Mouse (Mus musculus) lung, adult 2 months (tissue): ENCODE data around the gene Wfdc10.
"Not testable (repeated sequence)": the region's sequence is repeated elsewhere in the genome, so short reads cannot be mapped to it uniquely, and the experiment has no call there.

Source experiments
- CTCF ChIP-seq: fragments of 200-500 bp; IDR thresholded peaks from 2 replicates; pipeline ENCODE4 v1.5.1; 2011; ENCODE audit warnings: mild to moderate bottlenecking, low read length, control low read depth; ENCODE audit not compliant: insufficient read depth
- POLR2A ChIP-seq: fragments of 200-500 bp; IDR thresholded peaks from 2 replicates; pipeline ENCODE4 v1.6.1; 2011; ENCODE audit warnings: low read depth, mild to moderate bottlenecking, control low read depth, low read length, borderline replicate concordance; ENCODE audit errors: extremely low read depth

DNA sequence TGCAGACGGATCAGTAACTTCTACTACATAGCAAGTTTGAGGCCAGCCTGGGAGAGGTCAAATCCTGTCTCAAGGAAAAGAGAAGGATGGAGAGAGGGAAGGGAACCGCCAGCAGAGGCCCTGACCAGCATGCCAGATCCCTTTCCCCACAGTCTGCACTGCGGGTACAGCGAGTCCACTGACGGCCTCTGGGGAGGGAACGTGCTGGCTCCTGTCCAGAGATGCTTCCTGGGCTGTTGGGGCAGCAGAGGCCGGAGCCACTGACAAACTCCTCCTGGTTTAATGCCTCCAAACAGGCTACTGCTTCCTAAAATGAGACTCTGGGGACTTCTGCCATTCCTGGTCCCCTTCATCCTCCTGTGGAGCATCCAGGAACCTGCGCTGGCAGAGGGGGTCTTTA lies 42.4 kb upstream of the Wfdc10 start, which contains the start of the genes Wfdc6b and Wfdc8:
- TF ChIP-seq POLR2A: peak; percentile 14; the same call in 1 of the 2 replicates
- TF ChIP-seq CTCF: not testable (repeated sequence)
